Mouse (Mus musculus): ENCODE data around the gene Dscaml1. TPM values are rescaled to one million over a fixed set of nuclear protein-coding genes. Genes with fewer than 3 reads are reported as not detected.

Gene Dscaml1
- total RNA-seq, 1 experiment, result 1.3 TPM

DNA sequence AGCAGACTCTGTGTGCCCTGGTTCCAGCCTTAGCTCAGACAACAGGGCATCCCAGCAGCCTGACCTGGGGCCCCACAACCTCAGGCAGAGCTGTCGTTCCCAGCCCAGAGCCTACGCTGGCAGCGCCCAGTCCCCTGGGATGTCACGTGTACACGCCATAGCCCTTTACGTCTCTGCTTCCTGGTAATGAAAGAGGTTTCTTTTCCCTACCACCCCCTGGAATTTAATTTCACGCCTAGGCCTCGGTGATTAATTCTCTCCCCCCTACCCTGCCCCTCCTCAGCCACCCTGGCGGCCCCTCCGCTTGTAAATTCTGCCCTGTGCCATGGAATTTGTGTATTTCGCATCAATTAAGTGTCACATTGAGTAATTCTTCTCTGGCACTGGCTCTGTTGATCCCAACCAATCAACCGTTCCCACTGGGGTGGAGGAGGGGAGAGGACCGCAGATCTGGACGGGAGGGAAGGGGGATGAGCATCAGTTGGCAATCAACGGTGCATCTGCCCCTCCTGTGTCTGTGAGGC, 238.5 kb downstream of the Dscaml1 start:
- Histone ChIP-seq H3K4me1 (ENCODE audit: control insufficient read depth in 2 of 2, insufficient read depth in 2 of 2, low read length in 2 of 2, poor library complexity in 1 of 2) (no peaks in the 10 kb centered on the region), H3K9ac (ENCODE audit: insufficient read depth, low read depth, low read length, poor library complexity, severe bottlenecking) (no peak overlapping the region), H3K27ac (ENCODE audit: insufficient read depth, low read depth, low read length, poor library complexity, severe bottlenecking) (no peak overlapping the region), H3K9me3 (ENCODE audit: control insufficient read depth, insufficient read depth, low read depth, low read length) (no peaks in the 10 kb centered on the region), H3K4me3 (ENCODE audit: insufficient read depth in 1 of 2, low read depth in 1 of 2, low read length in 2 of 2, poor library complexity in 1 of 2, severe bottlenecking in 1 of 2) (no peak overlapping the region), H3K36me3 (ENCODE audit: control insufficient read depth, insufficient read depth, low read length, poor library complexity, severe bottlenecking) (no peaks in the 10 kb centered on the region)
- in situ Hi-C loops (cut with MboI; ENCODE audit: low sequenced_read_pairs in 2 of 2, unreplicated experiment in 2 of 2), result no loop called here
- DNase-seq (ENCODE audit: low read depth, low spot score), result no peak
- TF ChIP-seq ZC3H11A (IDR thresholded peaks at IDR 0.05; ENCODE audit: borderline replicate concordance, low read depth, low read length) (no peak), ZNF384 (IDR thresholded peaks at IDR 0.05; ENCODE audit: low read depth, low read length) (no peak), CHD2 (IDR thresholded peaks at IDR 0.05; ENCODE audit: low read depth, low read length) (no peak), HCFC1 (IDR thresholded peaks at IDR 0.05; ENCODE audit: borderline replicate concordance, insufficient read depth, low read length) (no peak), MAFK (IDR thresholded peaks at IDR 0.05; ENCODE audit: insufficient read depth, low read depth, low read length) (no peak)

GRCm38 (mm10) chr9:45675931-45676330, 249.5 kb downstream of the Dscaml1 start:
- in situ Hi-C loops (cut with MboI; ENCODE audit: low sequenced_read_pairs in 2 of 2, unreplicated experiment in 2 of 2), result no loop called here

GRCm38 (mm10) chr9:45676578-45676977, 250.2 kb downstream of the Dscaml1 start:
- peaks cover 6% of the 10 kb centered on the region in 2 experiments; a peak in 3 of 4 replicates for H3K4me1 ChIP-seq (ENCODE audit: control insufficient read depth in 2 of 2, insufficient read depth in 2 of 2, low read length in 2 of 2, poor library complexity in 1 of 2)
- DNase-seq (ENCODE audit: low read depth, low spot score), result no peak
- H3K27ac ChIP-seq (ENCODE audit: insufficient read depth, low read depth, low read length, poor library complexity, severe bottlenecking), result no peak overlapping the region
- TF ChIP-seq ZC3H11A (IDR thresholded peaks at IDR 0.05; ENCODE audit: borderline replicate concordance, low read depth, low read length) (no peak), CHD2 (IDR thresholded peaks at IDR 0.05; ENCODE audit: low read depth, low read length) (no peak), HCFC1 (IDR thresholded peaks at IDR 0.05; ENCODE audit: borderline replicate concordance, insufficient read depth, low read length) (no peak), MAFK (IDR thresholded peaks at IDR 0.05; ENCODE audit: insufficient read depth, low read depth, low read length) (no peak), ZNF384 (IDR thresholded peaks at IDR 0.05; ENCODE audit: low read depth, low read length) (no peak)
- no peak overlapping the region for H3K9ac ChIP-seq (ENCODE audit: insufficient read depth, low read depth, low read length, poor library complexity, severe bottlenecking)
- H3K4me3 ChIP-seq (ENCODE audit: insufficient read depth in 1 of 2, low read depth in 1 of 2, low read length in 2 of 2, poor library complexity in 1 of 2, severe bottlenecking in 1 of 2), result no peak overlapping the region
- H3K36me3 ChIP-seq (ENCODE audit: control insufficient read depth, insufficient read depth, low read length, poor library complexity, severe bottlenecking), result no peaks in the 10 kb centered on the region
- no peaks in the 10 kb centered on the region for H3K9me3 ChIP-seq (ENCODE audit: control insufficient read depth, insufficient read depth, low read depth, low read length)
- in situ Hi-C loops (cut with MboI; ENCODE audit: low sequenced_read_pairs in 2 of 2, unreplicated experiment in 2 of 2), result no loop called here

More at GRCm38 (mm10) chr9:45675931-45676330, 249.5 kb downstream of the Dscaml1 start:
- Histone ChIP-seq H3K4me1 (ENCODE audit: control insufficient read depth in 2 of 2, insufficient read depth in 2 of 2, low read length in 2 of 2, poor library complexity in 1 of 2) (peaks cover 6% of the 10 kb centered on the region in 2 experiments; a peak in 3 of 4 replicates), H3K36me3 (ENCODE audit: control insufficient read depth, insufficient read depth, low read length, poor library complexity, severe bottlenecking) (no peaks in the 10 kb centered on the region), H3K4me3 (ENCODE audit: insufficient read depth in 1 of 2, low read depth in 1 of 2, low read length in 2 of 2, poor library complexity in 1 of 2, severe bottlenecking in 1 of 2) (no peak overlapping the region), H3K9ac (ENCODE audit: insufficient read depth, low read depth, low read length, poor library complexity, severe bottlenecking) (no peak overlapping the region), H3K9me3 (ENCODE audit: control insufficient read depth, insufficient read depth, low read depth, low read length) (no peaks in the 10 kb centered on the region), H3K27ac (ENCODE audit: insufficient read depth, low read depth, low read length, poor library complexity, severe bottlenecking) (no peak overlapping the region)
- DNase-seq (ENCODE audit: low read depth, low spot score), result no peak
- TF ChIP-seq MAFK (IDR thresholded peaks at IDR 0.05; ENCODE audit: insufficient read depth, low read depth, low read length) (no peak), ZC3H11A (IDR thresholded peaks at IDR 0.05; ENCODE audit: borderline replicate concordance, low read depth, low read length) (no peak), CHD2 (IDR thresholded peaks at IDR 0.05; ENCODE audit: low read depth, low read length) (no peak), HCFC1 (IDR thresholded peaks at IDR 0.05; ENCODE audit: borderline replicate concordance, insufficient read depth, low read length) (no peak), ZNF384 (IDR thresholded peaks at IDR 0.05; ENCODE audit: low read depth, low read length) (no peak)

GRCm38 (mm10) chr9:45677236-45677781, 250.9 kb downstream of the Dscaml1 start:
- no peak overlapping the region for H3K4me3 ChIP-seq (ENCODE audit: insufficient read depth in 1 of 2, low read depth in 1 of 2, low read length in 2 of 2, poor library complexity in 1 of 2, severe bottlenecking in 1 of 2)
- no peak overlapping the region for H3K27ac ChIP-seq (ENCODE audit: insufficient read depth, low read depth, low read length, poor library complexity, severe bottlenecking)
- no peak overlapping the region for H3K9ac ChIP-seq (ENCODE audit: insufficient read depth, low read depth, low read length, poor library complexity, severe bottlenecking)
- DNase-seq (ENCODE audit: low read depth, low spot score), result no peak
- H3K9me3 ChIP-seq (ENCODE audit: control insufficient read depth, insufficient read depth, low read depth, low read length), result no peaks in the 10 kb centered on the region
- H3K36me3 ChIP-seq (ENCODE audit: control insufficient read depth, insufficient read depth, low read length, poor library complexity, severe bottlenecking), result no peaks in the 10 kb centered on the region
- TF ChIP-seq ZC3H11A (IDR thresholded peaks at IDR 0.05; ENCODE audit: borderline replicate concordance, low read depth, low read length) (no peak), CHD2 (IDR thresholded peaks at IDR 0.05; ENCODE audit: low read depth, low read length) (no peak), MAFK (IDR thresholded peaks at IDR 0.05; ENCODE audit: insufficient read depth, low read depth, low read length) (no peak), ZNF384 (IDR thresholded peaks at IDR 0.05; ENCODE audit: low read depth, low read length) (no peak), HCFC1 (IDR thresholded peaks at IDR 0.05; ENCODE audit: borderline replicate concordance, insufficient read depth, low read length) (no peak)
- in situ Hi-C loops (cut with MboI; ENCODE audit: low sequenced_read_pairs in 2 of 2, unreplicated experiment in 2 of 2), result no loop called here
- H3K4me1 ChIP-seq (ENCODE audit: control insufficient read depth in 2 of 2, insufficient read depth in 2 of 2, low read length in 2 of 2, poor library complexity in 1 of 2), result peaks cover 3% of the 10 kb centered on the region in 2 experiments; a peak in 2 of 4 replicates

All from ES-E14 (cell line).